Mouse (Mus musculus) layer of hippocampus, adult 2 months (tissue): ENCODE measurements around the gene 1810009A15Rik. TPM values are rescaled to one million over a fixed set of nuclear protein-coding genes. Genes with fewer than 3 reads are reported as not detected.
"Not testable (repeated sequence)": the region's sequence is repeated elsewhere in the genome, so short reads cannot be mapped to it uniquely, and the experiment has no call there.

ENCODE experiments used
- DNase-seq, 2 experiments: peaks; one replicate each; pipeline ENCODE4 v3.0.0; 2022; ENCODE audit warnings: low spot score in 2 of 2
- H3K27ac ChIP-seq: fragments of 200-600 bp; 2 replicates; pipeline ENCODE4 v1.8.1; 2022
- H3K4me3 ChIP-seq: fragments of 200-600 bp; 2 replicates; pipeline ENCODE4 v1.8.1; 2022; ENCODE audit warnings: mild to moderate bottlenecking
- CTCF ChIP-seq: fragments of 200-600 bp; conservative IDR thresholded peaks from 2 replicates; pipeline ENCODE4 v1.8.1; 2022; ENCODE audit warnings: antibody characterized with exemption, mild to moderate bottlenecking, moderate library complexity
- total RNA-seq, 2 experiments: library from RNA; stranded (reverse); gene quantifications; 2 replicates each; pipeline ENCODE4 v1.2.3; 2021

1810009A15Rik gene
- total RNA-seq, 2 experiments from 2014 or later: 25.3 to 30.0 TPM

GRCm38 (mm10) chr19:8886916-8887584 lies 1.6 kb upstream of the 1810009A15Rik start:
- TF ChIP-seq CTCF: no peak
- no peak overlapping the region for H3K4me3 ChIP-seq
- no peak overlapping the region for H3K27ac ChIP-seq
- DNase-seq: no peak

- no peak for DNase-seq
- peak overlapping the region; percentile 94 for H3K27ac ChIP-seq
- TF ChIP-seq CTCF: no peak
- H3K4me3 ChIP-seq: peak overlapping the region; percentile 64
Measured at GRCm38 (mm10) chr19:8887585-8888463, 829 bp upstream of the 1810009A15Rik start.

- H3K4me3 ChIP-seq: peak within 1 kb of the TSS; percentile 97
- DNase-seq: peak; percentile 84 to 87
- H3K27ac ChIP-seq: peak within 1 kb of the TSS; percentile 85
- TF ChIP-seq CTCF: no peak
Measured at GRCm38 (mm10) chr19:8892829-8893766, 4.4 kb downstream of the 1810009A15Rik start, which contains the start of gene Ints5. Gene Ints5, plus strand, starts transcription at chr19:8893005.

- Histone ChIP-seq H3K4me3 (no peak overlapping the region), H3K27ac (no peak overlapping the region)
- no peak for DNase-seq
- no peak for TF ChIP-seq CTCF
Measured at GRCm38 (mm10) chr19:8895397-8895960, 6.8 kb downstream of the 1810009A15Rik start.

GRCm38 (mm10) chr19:8896231-8896630 lies 7.6 kb downstream of the 1810009A15Rik start:
- not testable (repeated sequence) for H3K27ac ChIP-seq, DNase-seq, H3K4me3 ChIP-seq

- Histone ChIP-seq H3K4me3 (peak overlapping the region; percentile 97), H3K27ac (peak overlapping the region; percentile 97)
- DNase-seq: peak in 1 of 2 experiments; percentile 44
Measured at GRCm38 (mm10) chr19:8897211-8897864, 8.7 kb downstream of the 1810009A15Rik start.

- peak; percentile 48 for TF ChIP-seq CTCF
- Histone ChIP-seq H3K27ac (peak within 1 kb of the TSS; percentile 97), H3K4me3 (peak within 1 kb of the TSS; percentile 97)
- peak; percentile 96 to 97 for DNase-seq
Measured at GRCm38 (mm10) chr19:8897865-8898495, 9.3 kb downstream of the 1810009A15Rik start, which contains the start of gene Ganab. Gene Ganab, plus strand, starts transcription at chr19:8898071.

- TF ChIP-seq CTCF: no peak
- DNase-seq: no peak
- H3K27ac ChIP-seq: peak overlapping the region; percentile 97
- peak overlapping the region; percentile 97 for H3K4me3 ChIP-seq
Measured at GRCm38 (mm10) chr19:8898576-8898975, 9.9 kb downstream of the 1810009A15Rik start.

- TF ChIP-seq CTCF: no peak
- Histone ChIP-seq H3K4me3 (peak overlapping the region; percentile 97), H3K27ac (no peak overlapping the region)
- no peak for DNase-seq
Measured at GRCm38 (mm10) chr19:8899079-8899478, 10.4 kb downstream of the 1810009A15Rik start.

- no peak for DNase-seq
- Histone ChIP-seq H3K27ac (no peak overlapping the region), H3K4me3 (no peak overlapping the region)
- no peak for TF ChIP-seq CTCF
Measured at GRCm38 (mm10) chr19:8903412-8903811, 14.8 kb downstream of the 1810009A15Rik start.

- Histone ChIP-seq H3K4me3 (no peak overlapping the region), H3K27ac (peak overlapping the region; percentile 51)
- no peak for DNase-seq
- TF ChIP-seq CTCF: no peak
Measured at GRCm38 (mm10) chr19:8908531-8908930, 19.9 kb downstream of the 1810009A15Rik start.
